Mouse (Mus musculus) G1E (cell line): ENCODE results near the gene Taf7l. TPM values are rescaled to one million over a fixed set of nuclear protein-coding genes. Genes with fewer than 3 reads are reported as not detected.

Experiments
- ATAC-seq: 2 replicates; pipeline ENCODE4 v1.8.0; 2016; ENCODE audit warnings: mild to moderate bottlenecking; ENCODE audit not compliant: insufficient number of reproducible peaks, poor library complexity, low FRiP score, severe bottlenecking; ENCODE audit errors: extremely low read depth
- DNase-seq: peaks from one replicate; pipeline ENCODE4 v3.0.0; 2012; ENCODE audit warnings: low spot score
- H3K27me3 ChIP-seq: 2 replicates; pipeline ENCODE4 v1.6.1; 2012; ENCODE audit warnings: mild to moderate bottlenecking, low read length, inconsistent platforms; ENCODE audit not compliant: insufficient read depth
- H3K36me3 ChIP-seq: replicated peaks from 2 replicates; pipeline ENCODE3; 2012; ENCODE audit warnings: mild to moderate bottlenecking, inconsistent platforms
- H3K4me1 ChIP-seq: 2 replicates; pipeline ENCODE4 v1.6.1; 2012; ENCODE audit warnings: low read depth, low read length, inconsistent platforms, mixed read lengths; ENCODE audit not compliant: insufficient read depth
- H3K4me3 ChIP-seq: 2 replicates; pipeline ENCODE4 v1.5.1; 2012; ENCODE audit warnings: low read depth, mild to moderate bottlenecking, inconsistent platforms, low read length, moderate library complexity, mixed read lengths
- H3K9me3 ChIP-seq: replicated peaks from 2 replicates; pipeline ENCODE4 v1.6.1; 2012; ENCODE audit warnings: inconsistent platforms
- CTCF ChIP-seq: IDR thresholded peaks from 2 replicates; pipeline ENCODE4 v1.5.1; 2012; ENCODE audit warnings: low read depth, low read length, inconsistent platforms, mixed read lengths
- GATA1 ChIP-seq: IDR thresholded peaks from 2 replicates; pipeline ENCODE4 v1.6.1; 2012; ENCODE audit warnings: borderline replicate concordance, low read length, inconsistent platforms, mixed read lengths
- GATA2 ChIP-seq: IDR thresholded peaks from 2 replicates; pipeline ENCODE4 v1.6.1; 2012; ENCODE audit warnings: low read depth, low read length, inconsistent platforms, borderline replicate concordance
- TAL1 ChIP-seq: conservative IDR thresholded peaks from 2 replicates; pipeline ENCODE4 v1.6.1; 2012; ENCODE audit warnings: low read depth, low read length, inconsistent platforms, mixed read lengths
- polyA plus RNA-seq: library from polyadenylated mRNA; stranded (reverse); fragments of >175 nt; gene quantifications from 2 replicates; pipeline ENCODE4 v1.2.3, GENCODE M21; 2012
- total RNA-seq, 2 experiments: library from RNA; stranded (forward) in 1 of 2; stranded (reverse) in 1 of 2; fragments of 200-1000 nt in 1 of 2; fragments of >200 nt in 1 of 2; fragmentation: Nextera tagmentation in 1 of 2; gene quantifications; 2 replicates each; pipeline ENCODE4 v1.2.3; 2014 to 2017

The Taf7l gene
- total and polyA plus RNA-seq, 3 experiments = not detected

DNA sequence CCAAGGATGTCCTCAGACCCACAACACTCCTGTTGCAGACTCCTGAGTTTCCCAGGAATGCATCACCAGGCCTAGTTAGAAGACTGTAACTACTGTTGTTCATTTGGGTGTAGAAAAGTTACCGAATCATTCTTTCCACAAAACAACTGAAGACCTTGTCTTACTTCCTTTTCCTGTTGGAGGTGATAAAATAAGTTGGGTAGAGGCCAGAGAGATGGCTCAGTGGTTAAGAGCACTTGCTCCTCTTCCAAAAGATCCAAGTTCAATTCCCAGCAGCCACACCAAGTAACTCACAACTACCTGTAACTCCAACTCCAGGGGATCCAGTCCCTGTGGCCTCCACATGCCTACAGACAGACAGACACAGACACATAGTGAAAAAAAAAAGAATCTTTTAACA lies 64.2 kb downstream of the Taf7l start:
- no peak for TF ChIP-seq GATA1
- no peak for TF ChIP-seq GATA2
- no peak for TF ChIP-seq TAL1
- TF ChIP-seq CTCF = no peak
- no peaks in the 10 kb centered on the region for H3K4me1 ChIP-seq
- ATAC-seq (no peak), DNase-seq (no peak)
- no peaks in the 10 kb centered on the region for H3K9me3 ChIP-seq
- H3K36me3 ChIP-seq = no peaks in the 10 kb centered on the region
- no peak overlapping the region for H3K4me3 ChIP-seq
- no peaks in the 10 kb centered on the region for H3K27me3 ChIP-seq

Other genes starting within 250 kb of the Taf7l start
- gene Trmt2b, start 199.5 kb downstream of the Taf7l start, total RNA-seq (2014; fragmentation: Nextera tagmentation) = 27.0 and 34.8 TPM in 2 replicates
- gene Trmt2b, start 199.5 kb downstream of the Taf7l start, total RNA-seq (2017) = 37.5 and 39.2 TPM in 2 replicates
- 0.89 and 1.6 TPM in 2 replicates for gene Trmt2b, start 199.5 kb downstream of the Taf7l start, polyA plus RNA-seq
- gene Tmem35a, start 181.3 kb downstream of the Taf7l start, total RNA-seq (2014; fragmentation: Nextera tagmentation) = not detected in 2 replicates
- 0.06 TPM in 1 of 2 replicates, not detected in the other for gene Tmem35a, start 181.3 kb downstream of the Taf7l start, total RNA-seq (2017)
- not detected in 2 replicates for gene Tmem35a, start 181.3 kb downstream of the Taf7l start, polyA plus RNA-seq
- 37.9 and 45.8 TPM in 2 replicates for gene Cenpi, start 168.4 kb downstream of the Taf7l start, total RNA-seq (2014; fragmentation: Nextera tagmentation)
- 42.6 and 44.7 TPM in 2 replicates for gene Cenpi, start 168.4 kb downstream of the Taf7l start, total RNA-seq (2017)
- gene Cenpi, start 168.4 kb downstream of the Taf7l start, polyA plus RNA-seq = 0.47 and 0.86 TPM in 2 replicates
- 0.44 and 0.98 TPM in 2 replicates for gene Drp2, start 71.9 kb downstream of the Taf7l start, total RNA-seq (2014; fragmentation: Nextera tagmentation)
- 0.22 and 0.29 TPM in 2 replicates for gene Drp2, start 71.9 kb downstream of the Taf7l start, total RNA-seq (2017)
- 0.03 and 0.04 TPM in 2 replicates for gene Drp2, start 71.9 kb downstream of the Taf7l start, polyA plus RNA-seq
- 28.7 and 31.9 TPM in 2 replicates for gene Timm8a1, start 65.4 kb upstream of the Taf7l start, total RNA-seq (2014; fragmentation: Nextera tagmentation)
- 176 and 206 TPM in 2 replicates for gene Timm8a1, start 65.4 kb upstream of the Taf7l start, total RNA-seq (2017)
- 4.8 and 6.5 TPM in 2 replicates for gene Timm8a1, start 65.4 kb upstream of the Taf7l start, polyA plus RNA-seq
- 46.2 and 48.8 TPM in 2 replicates for gene Btk, start 107.1 kb upstream of the Taf7l start, total RNA-seq (2014; fragmentation: Nextera tagmentation)
- gene Btk, start 107.1 kb upstream of the Taf7l start, total RNA-seq (2017) = 43.5 and 62.8 TPM in 2 replicates
- 4.9 and 10.9 TPM in 2 replicates for gene Btk, start 107.1 kb upstream of the Taf7l start, polyA plus RNA-seq
- gene Rpl36a, start 109.2 kb upstream of the Taf7l start, total RNA-seq (2014; fragmentation: Nextera tagmentation) = 580 and 621 TPM in 2 replicates
- gene Rpl36a, start 109.2 kb upstream of the Taf7l start, total RNA-seq (2017) = 2,759 and 2,840 TPM in 2 replicates
- 125 and 151 TPM in 2 replicates for gene Rpl36a, start 109.2 kb upstream of the Taf7l start, polyA plus RNA-seq
- gene Gla, start 124.6 kb upstream of the Taf7l start, total RNA-seq (2014; fragmentation: Nextera tagmentation) = 10.7 and 11.7 TPM in 2 replicates
- 12.8 and 16.0 TPM in 2 replicates for gene Gla, start 124.6 kb upstream of the Taf7l start, total RNA-seq (2017)
- gene Gla, start 124.6 kb upstream of the Taf7l start, polyA plus RNA-seq = 0.24 and 0.34 TPM in 2 replicates
- 73.1 and 89.1 TPM in 2 replicates for gene Hnrnph2, start 124.7 kb upstream of the Taf7l start, total RNA-seq (2014; fragmentation: Nextera tagmentation)
- 180 and 195 TPM in 2 replicates for gene Hnrnph2, start 124.7 kb upstream of the Taf7l start, total RNA-seq (2017)
- gene Hnrnph2, start 124.7 kb upstream of the Taf7l start, polyA plus RNA-seq = 13.1 and 21.1 TPM in 2 replicates
- 1.6 and 1.7 TPM in 2 replicates for gene Armcx4, start 210.0 kb upstream of the Taf7l start, total RNA-seq (2014; fragmentation: Nextera tagmentation)
- gene Armcx4, start 210.0 kb upstream of the Taf7l start, total RNA-seq (2017) = 0.35 and 0.44 TPM in 2 replicates
- gene Armcx4, start 210.0 kb upstream of the Taf7l start, polyA plus RNA-seq = 0.48 and 0.53 TPM in 2 replicates
- 21.6 and 25.4 TPM in 2 replicates for gene Armcx1, start 241.5 kb upstream of the Taf7l start, total RNA-seq (2014; fragmentation: Nextera tagmentation)
- gene Armcx1, start 241.5 kb upstream of the Taf7l start, total RNA-seq (2017) = 55.5 and 56.3 TPM in 2 replicates
- 3.8 and 5.0 TPM in 2 replicates for gene Armcx1, start 241.5 kb upstream of the Taf7l start, polyA plus RNA-seq